8 mouse cellular contexts compared by ENCODE assay signal in the genomic region with DNA sequence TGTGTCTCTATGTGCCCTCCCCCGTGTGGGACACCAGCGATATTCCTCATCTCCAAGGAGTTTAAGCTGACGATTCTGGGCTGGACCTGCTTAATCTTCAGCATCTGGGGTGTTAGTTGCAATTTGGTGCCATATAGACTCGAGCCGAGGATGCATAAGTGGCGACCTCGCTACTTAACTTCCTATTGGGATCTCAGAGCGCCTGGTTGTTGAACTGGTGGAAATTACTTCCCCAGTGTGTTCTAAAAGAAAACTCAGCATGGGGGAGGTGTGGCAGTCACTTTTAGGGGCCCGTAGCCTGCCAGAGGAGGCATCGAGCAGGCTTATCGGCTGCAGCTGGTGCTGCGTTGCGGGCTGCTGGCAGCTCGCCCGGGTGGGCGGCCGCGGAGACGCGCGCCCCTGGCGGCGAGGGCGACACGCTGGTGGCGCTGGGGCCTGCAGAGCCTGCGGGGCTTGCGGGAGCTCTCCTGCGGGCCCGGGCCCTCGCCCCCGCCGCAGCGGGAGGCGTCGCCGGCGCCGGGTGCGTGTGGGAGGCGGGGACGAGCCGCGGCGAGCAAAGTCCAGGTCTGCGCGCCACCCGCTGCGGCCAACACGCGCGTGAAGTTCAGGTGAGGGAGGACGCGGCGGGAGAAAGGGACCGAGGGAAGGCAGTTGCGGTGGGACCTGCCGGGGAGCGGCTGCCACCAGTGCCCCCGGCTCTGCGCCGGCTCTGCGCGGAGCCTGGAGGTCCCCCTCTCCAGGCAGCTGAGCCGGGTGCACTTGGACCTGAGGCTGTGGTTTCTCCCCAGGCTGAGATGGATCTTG. TPM values are rescaled to one million over a fixed set of nuclear protein-coding genes. Genes with fewer than 3 reads are reported as not detected.
A peak's percentile ranks its signal among the peaks of the same experiment; 100 is the strongest.
DNase-seq lines count a peak whose midpoint lies in the region; ATAC-seq and TF ChIP-seq lines count a peak whose summit lies in the region.

TSS of gene Abcb4 (plus strand) at position 418 of the 804 bp plus-strand sequence.

- H3K9me3 ChIP-seq in hindbrain, embryonic 12.5 days (replicated peaks): 0 out of 2 replicates have a peak, but pooled peaks cover 7% of the 10 kb centered on the region
- H3K9me3 ChIP-seq in lung, postnatal 0 days (ENCODE audit: low read length): no peaks in the 10 kb centered on the region

- no peak for DNase-seq in Patski (ENCODE audit: low read depth, low spot score)
- peak; percentile 84 to 86 for DNase-seq in cerebellum, postnatal 10 days
- peak; percentile 28 to 57 for DNase-seq in frontal cortex, postnatal 14 days (ENCODE audit: low spot score in 2 of 2)
- peak; percentile 49 to 71 for DNase-seq in layer of hippocampus, postnatal 14 days (ENCODE audit: low spot score in 2 of 2)
- peak; percentile 43 for DNase-seq in lung, postnatal 0 days (ENCODE audit: low spot score)
- peak; percentile 8 for DNase-seq in ovary, postnatal 10 days (ENCODE audit: low spot score)
- DNase-seq in thymus, postnatal 0 days (ENCODE audit: low spot score): peak; percentile 76

- peak within 1 kb of the TSS; percentile 70 for H3K4me3 ChIP-seq in hindbrain, embryonic 12.5 days
- H3K4me3 ChIP-seq in lung, postnatal 0 days (ENCODE audit: low read depth, low read length): peak within 1 kb of the TSS; percentile 50

- no peak for ATAC-seq in Patski
- ATAC-seq in hindbrain, embryonic 12.5 days (ENCODE audit: low FRiP score): peak; percentile 96
- peak; percentile 76 for ATAC-seq in lung, postnatal 0 days

- peak within 1 kb of the TSS; percentile 96 for H3K4me2 ChIP-seq in hindbrain, embryonic 12.5 days (replicated peaks)
- peak within 1 kb of the TSS; percentile 95 for H3K4me2 ChIP-seq in lung, postnatal 0 days (replicated peaks; ENCODE audit: low read depth, low read length)

- H3K27ac ChIP-seq in hindbrain, embryonic 12.5 days: no peak within 1 kb of the TSS
- no peak within 1 kb of the TSS for H3K27ac ChIP-seq in lung, postnatal 0 days (ENCODE audit: low read length)

- H3K4me1 ChIP-seq in hindbrain, embryonic 12.5 days: peaks cover 4% of the 10 kb centered on the region; the same call in 1 of the 2 replicates
- no peaks in the 10 kb centered on the region for H3K4me1 ChIP-seq in lung, postnatal 0 days (ENCODE audit: insufficient read depth, low read depth, low read length)

- under 1% methylated on average over 65 of the region's 65 CpGs for WGBS in hindbrain, embryonic 12.5 days
- WGBS in lung, postnatal 0 days: 1% methylated on average over 32 of the region's 65 CpGs

- CTCF ChIA-PET in Patski (lab: Charles Lee): interaction anchor here (0.9 to 2.5 kb wide), 2 partner anchors 10 to 22 kb away, joined by 3 to 7 read pairs; no protein-coding TSS in a partner anchor

- H3K9ac ChIP-seq in hindbrain, embryonic 12.5 days: peak within 1 kb of the TSS; percentile 78
- peak within 1 kb of the TSS; percentile 32; the same call in 1 of the 2 replicates for H3K9ac ChIP-seq in lung, postnatal 0 days (replicated peaks; ENCODE audit: low read depth)

- peaks cover 1% of the 10 kb centered on the region for H3K27me3 ChIP-seq in Patski
- H3K27me3 ChIP-seq in hindbrain, embryonic 12.5 days: peaks cover 21% of the 10 kb centered on the region
- H3K27me3 ChIP-seq in lung, postnatal 0 days (replicated peaks; ENCODE audit: insufficient read depth, low read length): peaks cover 4% of the 10 kb centered on the region; the same call in 1 of the 2 replicates

- POLR2A ChIA-PET in Patski (lab: Charles Lee): no interaction called here

- TF ChIP-seq CTCF in Patski (IDR thresholded peaks at IDR 0.05): peak; percentile 60
- TF ChIP-seq CTCF in lung, postnatal 0 days (IDR thresholded peaks at IDR 0.05): peak; percentile 54

- no peaks in the 10 kb centered on the region for H3K36me3 ChIP-seq in hindbrain, embryonic 12.5 days
- no peaks in the 10 kb centered on the region for H3K36me3 ChIP-seq in lung, postnatal 0 days (ENCODE audit: insufficient read depth, low read length)

- in situ Hi-C loops in Patski (cut with MboI; ENCODE audit: low pct_unique_long_range_greater_than_20kb): no loop called here

- TF ChIP-seq EP300 in lung, postnatal 0 days (IDR thresholded peaks at IDR 0.05): no peak

RNA-seq across cellular contexts. Expression of gene Abcb4, which starts in this region (rescaled TPM):
- 0.24 TPM for polyA plus RNA-seq in Patski (2021)
- 0.39 and 1.3 TPM in 2 replicates for polyA plus RNA-seq in hindbrain, embryonic 12.5 days (2016; fragmentation: Nextera tagmentation; extraction: Ambion mirVana)
- total RNA-seq in layer of hippocampus, postnatal 14 days (2021): 1 to 10 TPM; 4.2 to 5.5 TPM
- polyA plus RNA-seq in lung, postnatal 0 days (2015; fragmentation: Nextera tagmentation; extraction: Ambion mirVana): 0.12 and 0.47 TPM in 2 replicates
- 0.64 and 1.2 TPM in 2 replicates for polyA plus RNA-seq in thymus, postnatal 0 days (2015; fragmentation: Nextera tagmentation; extraction: Ambion mirVana)

Comparison
In these comparisons a context has a peak if more than half of its experiments do, and no peak if none do; other contexts are left out.
1. Peak in DNase-seq, ATAC-seq, H3K4me3 ChIP-seq, H3K9ac ChIP-seq and H3K4me2 ChIP-seq in lung, postnatal 0 days; RNA of the gene not detected or under 1 TPM.